Mouse (Mus musculus): ENCODE measurements around the gene Galnt18.
A peak's percentile ranks its signal among the peaks of the same experiment; 100 is the strongest.

The Galnt18 gene

GRCm38 (mm10) chr7:111779504-111780242, at the start of gene Galnt18:
Gene Galnt18, minus strand, starts transcription at chr7:111779977.
- peak; percentile 47 for DNase-seq (ENCODE audit: low read depth, low spot score)

- no peak for DNase-seq (ENCODE audit: low read depth, low spot score)
Observed at GRCm38 (mm10) chr7:111827337-111827736, 47.6 kb upstream of the Galnt18 start.

DNA sequence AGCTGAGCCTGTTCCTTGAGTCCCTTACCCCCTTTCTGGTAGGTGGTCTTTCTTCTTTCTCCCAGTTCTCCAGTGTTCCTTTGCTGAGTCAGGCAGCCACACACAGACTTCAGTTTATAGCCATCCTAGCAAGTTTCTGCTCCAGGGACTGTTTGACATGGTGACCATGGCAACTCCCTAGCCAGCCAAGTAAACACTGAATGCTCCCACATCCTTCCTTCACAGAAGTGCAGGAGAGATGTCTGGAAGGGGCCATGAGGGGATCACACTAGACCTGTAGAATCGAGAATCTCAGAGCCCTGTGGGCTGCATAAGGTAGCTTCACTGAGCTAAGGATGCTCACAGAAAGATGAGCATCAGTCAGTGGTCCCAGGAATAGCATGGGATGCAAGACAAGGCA, 33.3 kb upstream of the Galnt18 start:
- DNase-seq (ENCODE audit: low read depth, low spot score): no peak

DNA sequence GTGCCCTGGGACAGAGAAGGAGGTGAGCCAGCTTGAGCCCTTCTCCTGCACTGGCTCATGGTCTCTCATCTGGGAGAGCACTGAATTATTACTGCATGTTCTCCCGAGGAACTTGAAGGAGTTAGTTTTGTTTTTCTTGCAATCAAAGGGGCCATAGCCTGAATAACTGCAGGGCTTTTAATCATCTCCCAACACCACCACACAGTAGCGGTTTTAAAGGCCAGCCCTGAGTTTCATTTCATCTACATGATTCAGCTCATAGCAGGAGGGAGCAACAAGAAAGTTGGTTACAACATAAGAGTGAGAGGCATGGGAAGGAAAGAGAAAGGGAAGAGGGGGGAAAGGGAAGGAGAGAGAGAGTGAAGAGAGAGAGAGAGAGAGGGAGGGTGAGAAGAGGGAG, 31.3 kb upstream of the Galnt18 start:
- no peak for DNase-seq (ENCODE audit: low read depth, low spot score)

GRCm38 (mm10) chr7:111809796-111810195, 30.0 kb upstream of the Galnt18 start:
- DNase-seq (ENCODE audit: low read depth, low spot score): no peak

DNA sequence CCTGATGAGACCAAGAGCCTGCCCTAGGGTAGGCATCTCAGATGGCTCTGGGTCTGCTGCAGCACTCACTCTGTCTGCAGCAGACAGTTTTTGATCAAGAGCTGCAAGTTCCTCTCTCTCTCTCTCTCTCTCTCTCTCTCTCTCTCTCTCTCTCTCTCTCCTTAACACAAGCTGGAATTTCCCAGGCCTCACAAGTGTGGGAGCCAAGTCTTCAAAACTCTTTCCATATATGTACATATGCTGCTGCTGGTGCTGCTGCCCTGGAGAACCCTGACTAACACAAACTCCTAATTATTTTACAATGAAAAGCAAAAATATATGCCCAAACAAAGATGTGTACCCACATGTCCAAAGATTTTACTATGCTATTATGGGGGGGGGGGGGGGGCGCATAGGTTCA, 26.3 kb upstream of the Galnt18 start:
- no peak for DNase-seq (ENCODE audit: low read depth, low spot score)

DNA sequence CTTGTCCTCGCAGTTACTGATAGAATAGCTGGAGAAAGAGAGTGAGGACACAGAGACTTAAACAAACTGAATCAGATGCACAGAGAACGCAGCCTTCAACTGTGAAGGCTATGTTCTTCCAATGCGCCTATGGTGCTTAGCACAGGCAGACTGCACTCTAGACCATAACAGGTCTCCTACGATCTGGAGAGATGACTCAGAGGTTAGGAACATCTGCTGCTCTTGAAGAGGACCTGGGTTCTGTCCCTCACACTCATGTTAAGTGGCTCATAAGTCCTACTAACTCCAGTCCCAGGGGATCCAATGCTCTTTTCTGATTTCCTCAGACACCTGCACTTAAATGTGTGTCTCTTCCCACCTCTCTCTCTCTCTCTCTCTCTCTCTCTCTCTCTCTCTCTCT, 24.9 kb upstream of the Galnt18 start:
- DNase-seq (ENCODE audit: low read depth, low spot score): no peak

- no peak for DNase-seq (ENCODE audit: low read depth, low spot score)
Observed at GRCm38 (mm10) chr7:111800785-111801184, 21.0 kb upstream of the Galnt18 start.

- no peak for DNase-seq (ENCODE audit: low read depth, low spot score)
Observed at GRCm38 (mm10) chr7:111800120-111800519, 20.3 kb upstream of the Galnt18 start.

DNA sequence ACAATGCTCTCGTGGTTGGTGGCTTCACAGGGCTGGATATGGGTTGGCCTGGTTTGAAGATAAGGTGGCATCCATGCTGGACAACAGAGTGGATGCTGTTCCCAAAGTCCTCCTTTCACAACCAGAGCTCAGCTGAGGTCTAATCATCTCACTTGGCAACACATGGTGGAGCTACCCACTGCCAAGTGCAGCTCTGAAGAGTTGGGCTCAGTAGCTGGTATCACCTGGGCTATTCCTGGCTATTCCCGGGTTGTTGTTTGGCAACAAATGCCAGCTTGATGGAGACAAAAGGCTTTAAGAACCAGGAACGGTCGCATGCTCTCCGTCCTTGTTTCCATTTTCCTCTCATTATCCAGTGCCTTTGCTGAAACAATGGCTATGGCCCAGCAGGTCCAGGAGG, 19.2 kb upstream of the Galnt18 start:
- DNase-seq (ENCODE audit: low read depth, low spot score): no peak

DNA sequence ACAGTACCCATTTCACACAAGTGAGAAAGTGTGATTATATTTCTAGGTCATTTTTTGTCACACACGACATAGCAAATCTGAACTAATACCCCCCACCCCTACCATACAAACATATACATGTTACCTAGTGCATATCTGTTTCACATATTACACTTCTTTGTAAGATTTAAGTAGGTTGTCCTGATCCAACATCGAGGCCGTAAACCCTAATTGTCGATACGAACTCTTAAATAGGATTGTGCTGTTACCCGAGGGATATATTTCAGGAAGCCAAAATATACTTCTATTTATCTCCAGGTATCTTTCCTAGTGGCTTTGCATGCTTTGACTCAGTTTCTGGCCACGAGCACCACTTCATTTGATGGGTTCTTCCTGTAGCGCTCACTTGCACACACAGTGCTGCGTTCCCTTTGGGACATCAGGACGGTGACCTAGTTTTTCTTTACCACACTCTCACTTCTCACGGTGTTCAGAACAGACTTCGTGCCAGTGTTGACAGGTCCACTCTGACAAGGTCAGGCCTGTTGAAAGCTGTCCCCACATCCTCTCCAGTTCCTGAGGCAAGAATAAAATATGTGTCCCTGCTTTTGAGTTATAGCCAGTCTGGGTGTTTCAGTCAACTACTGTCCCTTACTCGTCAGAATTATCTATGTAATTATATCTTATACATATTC, 17.7 kb upstream of the Galnt18 start:
- no peak for DNase-seq (ENCODE audit: low read depth, low spot score)

DNA sequence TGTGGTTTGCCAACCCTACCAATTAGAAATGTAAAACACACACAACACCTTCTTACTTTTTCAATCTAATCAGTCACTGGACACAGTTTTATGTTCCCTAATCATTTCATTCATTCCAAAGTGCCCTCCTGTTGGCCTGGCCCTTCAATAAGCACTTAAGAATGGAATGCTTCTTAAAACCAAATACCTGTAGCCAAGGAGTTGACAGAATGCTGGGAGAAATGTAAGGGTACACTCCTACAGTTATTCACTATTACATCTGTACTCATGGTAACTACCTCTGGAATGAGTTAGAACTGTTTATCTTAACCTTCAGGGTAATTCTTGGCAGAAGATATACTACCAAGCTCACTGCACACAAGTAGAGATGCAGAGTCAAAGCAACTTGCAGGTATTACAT, 15.3 kb upstream of the Galnt18 start:
- DNase-seq (ENCODE audit: low read depth, low spot score): no peak

DNA sequence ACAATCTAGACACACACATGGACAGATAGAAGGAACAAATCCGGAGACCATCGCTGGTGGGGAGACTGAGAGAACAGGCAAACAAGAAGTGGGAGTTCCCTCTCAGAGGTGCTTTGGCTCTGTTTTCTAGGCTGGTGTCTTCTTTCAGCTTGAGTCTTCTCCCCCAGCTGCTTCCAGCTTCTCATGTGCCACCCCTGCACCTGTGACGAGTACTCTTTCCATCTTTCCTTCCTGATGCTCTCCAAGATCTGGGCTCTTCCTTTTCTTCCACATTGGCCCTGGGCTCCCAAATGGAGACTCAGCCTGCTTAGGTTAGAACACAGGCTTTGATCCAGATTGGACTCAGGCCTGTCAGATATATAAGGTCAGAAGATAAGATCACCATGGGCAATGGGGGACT, 12.4 kb upstream of the Galnt18 start:
- DNase-seq (ENCODE audit: low read depth, low spot score): no peak

DNA sequence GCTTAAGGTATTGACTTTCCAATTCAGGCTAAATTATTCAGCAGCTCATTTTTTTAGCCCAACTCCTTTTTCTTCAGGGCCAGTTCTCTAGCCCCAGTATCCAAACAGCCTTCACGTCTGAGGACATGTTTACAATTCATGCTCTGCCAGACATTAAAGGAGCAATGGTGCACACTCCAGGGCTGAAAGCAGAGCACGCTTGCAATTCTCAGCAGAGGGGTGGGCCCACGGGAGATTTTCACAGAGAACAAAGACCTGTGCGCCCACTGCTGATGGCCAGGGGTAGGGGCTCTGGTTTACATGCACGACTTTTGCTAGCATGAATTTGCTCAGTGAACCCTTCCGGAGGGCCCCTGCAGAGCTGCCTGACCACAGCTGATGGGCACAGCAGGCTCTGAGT, 11.6 kb upstream of the Galnt18 start:
- no peak for DNase-seq (ENCODE audit: low read depth, low spot score)

- DNase-seq (ENCODE audit: low read depth, low spot score): no peak
Observed at GRCm38 (mm10) chr7:111787921-111788320, 8.1 kb upstream of the Galnt18 start.

DNA sequence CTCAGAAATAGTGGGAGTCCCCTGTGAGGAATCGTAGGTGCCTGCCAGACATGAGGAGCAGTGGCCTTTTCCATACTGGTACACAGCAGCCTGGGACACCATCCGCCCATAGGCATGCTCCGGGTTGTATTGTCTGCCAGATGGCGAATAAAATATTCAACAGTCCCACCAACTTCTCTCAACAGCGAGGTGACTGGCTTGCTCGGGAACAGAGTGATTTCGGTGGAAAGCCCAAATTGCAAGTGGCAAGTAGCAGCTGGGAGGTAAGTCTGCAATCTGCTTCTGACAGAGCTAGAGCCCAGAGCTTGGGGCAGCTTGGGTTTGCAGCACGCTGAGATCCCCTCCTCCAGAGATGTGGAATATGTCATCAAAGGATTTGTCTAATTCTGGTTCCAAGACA, 5.7 kb upstream of the Galnt18 start:
- DNase-seq (ENCODE audit: low read depth, low spot score): no peak

- DNase-seq (ENCODE audit: low read depth, low spot score): peak; percentile 41
Observed at GRCm38 (mm10) chr7:111782126-111782525, 2.3 kb upstream of the Galnt18 start.

DNA sequence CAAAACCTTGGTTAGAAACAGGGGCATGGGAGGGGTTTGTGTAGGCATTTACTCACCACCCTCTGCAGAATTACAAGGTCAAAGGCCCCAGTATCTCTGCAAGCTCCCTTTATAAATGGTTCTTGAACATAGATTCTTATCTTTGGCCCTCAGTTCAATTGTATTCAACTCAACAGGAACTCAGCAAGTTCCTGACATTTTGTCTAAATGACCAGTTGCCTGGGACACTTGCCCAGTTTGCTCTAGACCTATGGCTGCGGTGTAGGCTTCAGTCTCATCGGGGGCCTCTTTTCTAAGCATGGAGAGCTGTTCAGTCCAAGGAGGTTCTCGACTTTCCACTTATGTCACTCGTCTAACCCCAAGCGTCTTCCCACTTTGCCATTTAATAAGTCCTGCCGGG, 1.5 kb upstream of the Galnt18 start:
- DNase-seq (ENCODE audit: low read depth, low spot score): no peak

DNA sequence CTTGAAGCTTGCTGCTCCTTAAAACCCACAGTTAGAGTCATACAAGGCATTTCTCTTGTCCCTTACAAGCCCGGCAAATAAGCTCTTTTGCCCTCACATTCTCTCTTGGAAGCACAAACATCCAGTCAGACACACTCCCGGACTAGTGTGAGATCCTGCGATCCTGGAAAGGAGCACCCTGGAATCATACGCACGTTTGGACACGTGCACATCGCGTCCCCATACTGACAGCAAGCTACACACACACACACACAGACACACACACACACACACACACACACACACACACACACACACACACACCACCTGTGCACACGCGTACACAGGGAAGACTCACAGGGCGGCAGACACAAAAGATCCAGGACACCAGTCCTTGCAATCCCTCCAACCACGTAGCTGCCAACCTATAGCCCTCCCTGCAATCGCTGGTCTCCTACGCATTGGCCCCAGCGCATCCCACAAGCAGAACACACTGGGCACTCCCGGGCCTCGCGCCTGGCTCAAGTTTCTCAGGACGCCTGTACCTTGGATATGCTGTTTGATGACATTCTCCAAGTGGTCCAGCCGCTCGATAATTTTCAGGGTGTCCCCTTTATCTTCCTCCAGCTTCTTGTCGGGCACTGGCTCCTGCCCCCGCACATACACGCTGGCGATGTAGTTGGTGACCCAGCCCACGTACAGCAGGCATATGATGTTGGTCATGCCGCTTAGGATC, 831 bp downstream of the Galnt18 start:
- DNase-seq (ENCODE audit: low read depth, low spot score): no peak

DNA sequence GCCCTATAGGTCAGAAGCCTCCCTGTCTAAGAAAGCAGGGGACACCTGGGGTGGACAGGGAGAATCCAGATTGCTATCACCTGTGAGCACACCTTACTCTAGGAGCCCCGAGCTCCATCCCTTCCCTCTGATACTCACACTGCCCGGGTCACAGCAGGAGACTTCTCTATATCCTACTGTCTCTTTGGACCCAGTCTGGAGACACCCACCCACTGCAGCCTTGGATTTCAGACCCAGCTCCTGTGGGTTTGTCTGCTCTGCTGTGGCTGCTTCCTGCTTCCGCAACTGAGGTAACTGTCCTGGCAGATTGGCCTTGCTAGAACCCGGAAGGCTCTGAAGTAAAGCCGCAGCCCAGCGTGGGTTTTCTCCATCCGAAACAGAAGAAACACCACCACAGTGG, 1.6 kb downstream of the Galnt18 start:
- no peak for DNase-seq (ENCODE audit: low read depth, low spot score)

- no peak for DNase-seq (ENCODE audit: low read depth, low spot score)
Observed at GRCm38 (mm10) chr7:111777186-111777585, 2.6 kb downstream of the Galnt18 start.

DNA sequence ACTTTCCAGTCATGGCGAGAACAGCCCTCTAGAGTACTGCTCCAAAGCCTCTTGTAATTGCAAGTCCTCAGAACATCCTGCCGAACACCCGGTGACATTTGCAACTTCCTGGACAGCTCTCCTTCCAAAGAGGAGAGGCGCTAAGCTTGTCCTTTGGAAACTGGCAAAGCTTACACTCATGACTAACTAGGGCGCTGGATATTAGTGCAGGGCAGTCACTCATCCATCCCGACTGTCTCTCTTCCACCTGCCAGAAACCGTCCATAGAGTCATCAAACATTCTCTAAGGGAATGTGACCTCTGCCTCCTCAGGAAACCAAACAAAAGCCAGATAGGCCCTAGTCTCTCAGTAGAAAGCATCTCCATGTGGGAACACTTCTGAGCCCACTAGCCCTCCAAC, 3.6 kb downstream of the Galnt18 start:
- no peak for DNase-seq (ENCODE audit: low read depth, low spot score)

- no peak for DNase-seq (ENCODE audit: low read depth, low spot score)
Observed at GRCm38 (mm10) chr7:111772398-111772797, 7.4 kb downstream of the Galnt18 start.

Data from retina, adult 2 months (tissue).